Mouse (Mus musculus) hindbrain, embryonic 16.5 days (tissue): ENCODE results near the gene Wdr93. TPM values are rescaled to one million over a fixed set of nuclear protein-coding genes. Genes with fewer than 3 reads are reported as not detected.
A peak's percentile ranks its signal among the peaks of the same experiment; 100 is the strongest.

Experiments
- ATAC-seq: fragments of 200-750 bp; cut with Nextera tagmentation; 2 replicates; pipeline ENCODE4 v1.8.0; 2017; ENCODE audit warnings: moderate TSS enrichment, moderate library complexity
- H3K27ac ChIP-seq: fragments of 300-500 bp; sonication (generic); 2 replicates; pipeline ENCODE4 v1.5.1; 2014; ENCODE audit warnings: low read depth, mild to moderate bottlenecking, control low read depth, low read length, moderate library complexity
- H3K27me3 ChIP-seq: fragments of 300-500 bp; sonication (generic); replicated peaks from 2 replicates; pipeline ENCODE4 v1.6.1; 2014; ENCODE audit warnings: low read length; ENCODE audit not compliant: control insufficient read depth, insufficient read depth
- H3K36me3 ChIP-seq: fragments of 300-500 bp; sonication (generic); 2 replicates; pipeline ENCODE4 v1.6.1; 2014; ENCODE audit warnings: mild to moderate bottlenecking, low read length, moderate library complexity, mixed read lengths; ENCODE audit not compliant: control insufficient read depth, insufficient read depth
- H3K4me1 ChIP-seq: fragments of 300-500 bp; sonication (generic); 2 replicates; pipeline ENCODE4 v1.6.1; 2014; ENCODE audit warnings: low read depth, low read length; ENCODE audit not compliant: control insufficient read depth, insufficient read depth
- H3K4me2 ChIP-seq: fragments of 300-500 bp; sonication (generic); 2 replicates; pipeline ENCODE4 v1.6.1; 2014; ENCODE audit warnings: mild to moderate bottlenecking, low read length, control low read depth, moderate library complexity
- H3K4me3 ChIP-seq: fragments of 300-500 bp; sonication (generic); 2 replicates; pipeline ENCODE4 v1.5.1; 2014; ENCODE audit warnings: mild to moderate bottlenecking, low read length, control low read depth, moderate library complexity
- H3K9ac ChIP-seq: fragments of 300-500 bp; sonication (generic); 2 replicates; pipeline ENCODE4 v1.6.1; 2014; ENCODE audit warnings: low read depth, mild to moderate bottlenecking, control low read depth, low read length, moderate library complexity
- H3K9me3 ChIP-seq: fragments of 300-500 bp; sonication (generic); 2 replicates; pipeline ENCODE4 v1.6.1; 2014; ENCODE audit warnings: mild to moderate bottlenecking, low read length, moderate library complexity; ENCODE audit not compliant: control insufficient read depth
- WGBS: fragments of 180-500 bp; shearing (Covaris S2); extraction: QIAGEN DNeasy Blood & Tissue Kit; methylation state at CpG from one replicate; pipeline ENCODE4 v1.1.7; 2014; 5-methylcytosine and 5-hydroxymethylcytosine counted together
- polyA plus RNA-seq: library from polyadenylated mRNA; unstranded; fragments of >200 nt; fragmentation: Nextera tagmentation; extraction: Ambion mirVana; gene quantifications from 2 replicates; pipeline ENCODE4 v1.2.1, GENCODE M21; 2015

Gene Wdr93
- polyA plus RNA-seq, 1 experiment from 2014 or later = 0.51 TPM

- Histone ChIP-seq H3K27me3 (0 out of 2 replicates have a peak, but pooled peaks cover 2% of the 10 kb centered on the region), H3K36me3 (no peaks in the 10 kb centered on the region), H3K27ac (no peak overlapping the region), H3K4me3 (no peak overlapping the region), H3K9ac (no peak overlapping the region), H3K4me1 (no peaks in the 10 kb centered on the region), H3K4me2 (no peak overlapping the region), H3K9me3 (no peaks in the 10 kb centered on the region)
- ATAC-seq = no peak; the same call in 1 of the 2 replicates
- 13% methylated on average over 2 of the region's 2 CpGs for WGBS
Observed at GRCm38 (mm10) chr7:79727091-79727490, 15.9 kb upstream of the Wdr93 start.

GRCm38 (mm10) chr7:79728219-79728618 is 14.7 kb upstream of the Wdr93 start:
- Histone ChIP-seq H3K27me3 (0 out of 2 replicates have a peak, but pooled peaks cover 2% of the 10 kb centered on the region), H3K9ac (no peak overlapping the region), H3K27ac (no peak overlapping the region), H3K36me3 (no peaks in the 10 kb centered on the region), H3K4me1 (no peaks in the 10 kb centered on the region), H3K9me3 (no peaks in the 10 kb centered on the region), H3K4me2 (no peak overlapping the region), H3K4me3 (no peak overlapping the region)
- 31% methylated on average over 6 of the region's 6 CpGs for WGBS
- no peak for ATAC-seq

DNA sequence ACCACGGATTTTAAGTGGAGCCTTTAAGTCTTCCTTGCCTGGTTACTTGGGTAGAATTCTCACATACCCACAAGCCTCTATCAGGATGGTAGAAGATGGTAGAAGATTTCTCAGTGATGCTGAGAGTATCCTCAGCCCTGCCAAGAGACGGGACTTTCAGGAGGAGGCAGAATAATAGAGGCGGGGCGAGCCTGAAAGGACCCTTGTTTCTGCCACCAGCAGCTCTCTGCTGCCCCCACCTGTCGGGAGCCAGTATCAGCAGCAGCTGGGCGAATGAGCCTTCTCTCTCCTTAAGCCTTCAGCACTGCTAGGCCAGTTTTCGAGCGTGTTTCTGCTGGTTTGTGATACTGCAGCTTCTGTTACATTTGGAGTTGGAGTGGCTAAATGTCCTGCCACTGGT is 13.8 kb upstream of the Wdr93 start:
- 0 out of 2 replicates have a peak, but pooled peaks cover 2% of the 10 kb centered on the region for H3K27me3 ChIP-seq
- H3K4me2 ChIP-seq = no peak overlapping the region
- WGBS = 4% methylated on average over 8 of the region's 8 CpGs
- no peak overlapping the region for H3K27ac ChIP-seq
- H3K36me3 ChIP-seq = no peaks in the 10 kb centered on the region
- H3K9me3 ChIP-seq = no peaks in the 10 kb centered on the region
- no peaks in the 10 kb centered on the region for H3K4me1 ChIP-seq
- ATAC-seq = peak; percentile 53; the same call in 1 of the 2 replicates
- H3K9ac ChIP-seq = no peak overlapping the region; the same call in 1 of the 2 replicates
- no peak overlapping the region for H3K4me3 ChIP-seq

DNA sequence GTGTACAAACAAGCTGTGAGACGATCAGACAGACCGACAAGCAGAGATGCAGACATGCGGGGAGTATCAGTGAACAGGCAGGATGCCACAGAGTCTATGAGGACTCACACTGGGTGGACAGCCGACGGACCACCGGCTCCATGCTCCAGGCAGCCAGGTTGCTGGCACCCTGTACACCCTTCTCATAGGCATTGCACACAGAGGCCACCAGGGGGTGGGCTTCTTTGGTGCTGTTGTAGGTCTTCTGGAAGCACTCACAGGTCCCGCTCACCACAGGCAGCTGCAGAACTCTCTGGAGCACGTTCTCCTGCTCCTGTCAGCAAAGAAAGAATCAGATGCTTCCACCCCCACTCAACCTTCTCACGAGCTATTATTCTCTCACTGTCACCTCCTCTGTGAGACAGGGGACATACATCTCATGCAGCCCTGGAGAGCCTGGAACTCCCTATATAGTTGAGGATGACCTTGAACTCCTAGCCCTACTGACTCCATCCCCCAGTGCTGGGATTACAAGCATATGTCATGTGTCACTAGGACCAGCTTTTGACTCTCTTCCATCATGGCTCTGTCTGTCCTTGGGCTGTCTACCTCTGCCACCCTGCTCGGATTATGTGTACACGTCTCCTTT is 13.1 kb upstream of the Wdr93 start:
- H3K4me2 ChIP-seq = no peak overlapping the region
- H3K27ac ChIP-seq = no peak overlapping the region
- no peak overlapping the region for H3K4me3 ChIP-seq
- no peak overlapping the region for H3K9ac ChIP-seq
- 0 out of 2 replicates have a peak, but pooled peaks cover 2% of the 10 kb centered on the region for H3K27me3 ChIP-seq
- 0 out of 2 replicates have a peak, but pooled peaks have one; percentile 2 for ATAC-seq
- no peaks in the 10 kb centered on the region for H3K9me3 ChIP-seq
- H3K4me1 ChIP-seq = no peaks in the 10 kb centered on the region
- H3K36me3 ChIP-seq = no peaks in the 10 kb centered on the region
- 62% methylated on average over 11 of the region's 11 CpGs for WGBS

DNA sequence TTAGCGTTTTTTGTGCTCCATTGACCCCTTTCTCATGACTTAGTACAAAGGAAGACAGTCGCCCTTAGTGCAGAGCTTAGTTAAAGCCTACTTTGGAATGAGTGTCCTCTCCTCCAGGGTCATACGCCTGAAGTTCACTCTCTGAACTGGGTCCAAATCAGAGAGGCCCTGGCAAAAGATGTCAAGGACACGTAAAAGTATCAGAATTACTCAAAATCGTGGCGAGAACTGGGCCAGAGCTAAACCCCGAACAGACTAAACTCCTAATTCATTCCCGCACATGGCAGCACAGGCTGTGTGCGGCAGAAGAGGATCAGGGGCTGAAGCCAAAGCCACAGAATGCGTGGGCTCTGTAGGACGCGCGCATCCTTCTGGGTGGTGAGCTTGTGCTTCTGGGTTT is 11.5 kb upstream of the Wdr93 start:
- 75% methylated on average over 13 of the region's 13 CpGs for WGBS
- no peaks in the 10 kb centered on the region for H3K4me1 ChIP-seq
- H3K27ac ChIP-seq = no peak overlapping the region
- H3K4me2 ChIP-seq = no peak overlapping the region
- H3K27me3 ChIP-seq = 0 out of 2 replicates have a peak, but pooled peaks cover 2% of the 10 kb centered on the region
- no peaks in the 10 kb centered on the region for H3K36me3 ChIP-seq
- no peak overlapping the region for H3K4me3 ChIP-seq
- H3K9me3 ChIP-seq = no peaks in the 10 kb centered on the region
- ATAC-seq = no peak
- H3K9ac ChIP-seq = no peak overlapping the region

- no peaks in the 10 kb centered on the region for H3K4me1 ChIP-seq
- H3K27me3 ChIP-seq = 0 out of 2 replicates have a peak, but pooled peaks cover 2% of the 10 kb centered on the region
- no peak within 1 kb of the TSS for H3K9ac ChIP-seq
- no peak for ATAC-seq
- peaks cover 4% of the 10 kb centered on the region; the same call in 1 of the 2 replicates for H3K36me3 ChIP-seq
- no peak within 1 kb of the TSS for H3K4me2 ChIP-seq
- no peaks in the 10 kb centered on the region for H3K9me3 ChIP-seq
- WGBS = 59% methylated on average over 4 of the region's 4 CpGs
- no peak within 1 kb of the TSS for H3K27ac ChIP-seq
- H3K4me3 ChIP-seq = no peak within 1 kb of the TSS
Observed at GRCm38 (mm10) chr7:79732622-79733021, 10.3 kb upstream of the Wdr93 start, which contains the start of gene Plin1. Gene Plin1 (minus strand): TSS chr7:79732903.

GRCm38 (mm10) chr7:79734563-79734962 is 8.4 kb upstream of the Wdr93 start:
- Histone ChIP-seq H3K9ac (no peak overlapping the region), H3K4me3 (no peak overlapping the region), H3K9me3 (no peaks in the 10 kb centered on the region), H3K4me2 (no peak overlapping the region), H3K27me3 (no peaks in the 10 kb centered on the region), H3K27ac (no peak overlapping the region), H3K36me3 (peaks cover 4% of the 10 kb centered on the region; the same call in 1 of the 2 replicates), H3K4me1 (no peaks in the 10 kb centered on the region)
- ATAC-seq = no peak; the same call in 1 of the 2 replicates
- WGBS = 74% methylated on average over 8 of the region's 8 CpGs

DNA sequence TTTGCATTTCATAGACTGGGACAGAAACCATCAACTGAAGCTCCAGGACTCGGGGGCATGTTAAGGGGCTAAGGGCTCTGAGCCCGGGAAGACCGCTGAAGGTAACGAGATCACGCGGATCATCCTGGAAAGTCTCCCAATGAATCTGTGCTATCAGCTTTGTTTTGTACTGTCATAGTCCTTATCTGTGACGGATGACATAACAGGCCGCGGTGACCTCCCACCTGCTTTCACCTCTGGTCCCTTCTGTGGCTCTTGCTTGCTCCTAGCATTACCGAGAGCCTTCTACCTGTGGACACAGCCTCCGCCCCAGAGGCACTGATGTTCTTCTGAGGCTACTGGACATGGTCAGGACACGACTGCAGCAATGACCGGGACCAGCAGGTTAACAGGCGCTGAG is 6.5 kb upstream of the Wdr93 start:
- H3K4me1 ChIP-seq = no peaks in the 10 kb centered on the region
- 93% methylated on average over 14 of the region's 14 CpGs for WGBS
- H3K4me2 ChIP-seq = no peak overlapping the region
- peaks cover 4% of the 10 kb centered on the region; the same call in 1 of the 2 replicates for H3K36me3 ChIP-seq
- H3K27me3 ChIP-seq = no peaks in the 10 kb centered on the region
- H3K27ac ChIP-seq = no peak overlapping the region
- no peak overlapping the region for H3K9ac ChIP-seq
- no peak overlapping the region for H3K4me3 ChIP-seq
- H3K9me3 ChIP-seq = no peaks in the 10 kb centered on the region
- ATAC-seq = no peak

GRCm38 (mm10) chr7:79738913-79739312 is 4.0 kb upstream of the Wdr93 start:
- Histone ChIP-seq H3K4me3 (no peak overlapping the region), H3K4me1 (peaks cover 6% of the 10 kb centered on the region), H3K36me3 (peaks cover 4% of the 10 kb centered on the region; the same call in 1 of the 2 replicates), H3K9me3 (no peaks in the 10 kb centered on the region), H3K4me2 (no peak overlapping the region), H3K27ac (no peak overlapping the region), H3K27me3 (no peaks in the 10 kb centered on the region), H3K9ac (no peak overlapping the region)
- 93% methylated on average over 2 of the region's 2 CpGs for WGBS
- no peak for ATAC-seq
